Mouse (Mus musculus) E14TG2a.4 (cell line): ENCODE data around the gene Fez2.

Experiments
- CTCF ChIP-seq: conservative IDR thresholded peaks from 2 replicates; pipeline ENCODE4 v1.5.1; 2014; ENCODE audit warnings: low read length
- POU5F1 ChIP-seq: IDR thresholded peaks from 2 replicates; pipeline ENCODE4 v1.6.1; 2014; ENCODE audit warnings: low read length, borderline replicate concordance

- no peak for TF ChIP-seq POU5F1
- TF ChIP-seq CTCF = no peak
These were observed 60.2 kb downstream of the Fez2 start for GRCm38 (mm10) chr17:78357753-78358152.
